Mouse (Mus musculus): ENCODE results near the gene Map3k7cl. TPM values are rescaled to one million over a fixed set of nuclear protein-coding genes. Genes with fewer than 3 reads are reported as not detected.
A peak's percentile ranks its signal among the peaks of the same experiment; 100 is the strongest.

Gene Map3k7cl
- total and polyA plus RNA-seq, 3 experiments, result 0.72 to 1.4 (median 0.89) TPM

GRCm38 (mm10) chr16:87585548-87586262 is 32.6 kb downstream of the Map3k7cl start:
- peak; percentile 27 for DNase-seq

GRCm38 (mm10) chr16:87587843-87588242 is 34.7 kb downstream of the Map3k7cl start:
- no peak for DNase-seq

GRCm38 (mm10) chr16:87594145-87594544 is 41.0 kb downstream of the Map3k7cl start:
- no peak for DNase-seq

- DNase-seq, result no peak
These were observed 42.0 kb downstream of the Map3k7cl start for GRCm38 (mm10) chr16:87595149-87595548.

GRCm38 (mm10) chr16:87602717-87603526 is 49.8 kb downstream of the Map3k7cl start:
- no peak for DNase-seq

GRCm38 (mm10) chr16:87604002-87604401 is 50.9 kb downstream of the Map3k7cl start:
- DNase-seq, result no peak

- no peak for DNase-seq
These were observed 51.8 kb downstream of the Map3k7cl start for GRCm38 (mm10) chr16:87604883-87605282.

GRCm38 (mm10) chr16:87607383-87607782 is 54.3 kb downstream of the Map3k7cl start:
- no peak for DNase-seq

- DNase-seq, result no peak
These were observed 54.8 kb downstream of the Map3k7cl start for GRCm38 (mm10) chr16:87607959-87608358.

GRCm38 (mm10) chr16:87610142-87610541 is 57.0 kb downstream of the Map3k7cl start:
- DNase-seq, result no peak

- DNase-seq, result peak; percentile 18
These were observed 57.6 kb downstream of the Map3k7cl start for GRCm38 (mm10) chr16:87610556-87611295.

GRCm38 (mm10) chr16:87611420-87611819 is 58.3 kb downstream of the Map3k7cl start:
- peak; percentile 76 for DNase-seq

GRCm38 (mm10) chr16:87612218-87612838 is 59.2 kb downstream of the Map3k7cl start:
- DNase-seq, result no peak

- DNase-seq, result no peak
These were observed 64.2 kb downstream of the Map3k7cl start for GRCm38 (mm10) chr16:87617377-87617776.

- no peak for DNase-seq
These were observed 68.1 kb downstream of the Map3k7cl start for GRCm38 (mm10) chr16:87621246-87621645.

- no peak for DNase-seq
These were observed 70.8 kb downstream of the Map3k7cl start for GRCm38 (mm10) chr16:87623881-87624280.

- no peak for DNase-seq
These were observed 71.8 kb downstream of the Map3k7cl start for GRCm38 (mm10) chr16:87624937-87625336.

GRCm38 (mm10) chr16:87625341-87625740 is 72.2 kb downstream of the Map3k7cl start:
- DNase-seq, result peak; percentile 37

GRCm38 (mm10) chr16:87625816-87626215 is 72.7 kb downstream of the Map3k7cl start:
- DNase-seq, result no peak

GRCm38 (mm10) chr16:87626696-87627095 is 73.6 kb downstream of the Map3k7cl start:
- DNase-seq, result no peak

- DNase-seq, result peak; percentile 24
These were observed 81.6 kb downstream of the Map3k7cl start for GRCm38 (mm10) chr16:87634709-87635108.

- peak; percentile 83 for DNase-seq
These were observed 82.2 kb downstream of the Map3k7cl start for GRCm38 (mm10) chr16:87635213-87635755.

All from adrenal gland, adult 2 months (tissue).